Mouse (Mus musculus) forebrain, embryonic 10.5 days (tissue): ENCODE data around the gene Fmo3. TPM values are rescaled to one million over a fixed set of nuclear protein-coding genes. Genes with fewer than 3 reads are reported as not detected.

Source experiments
- DNase-seq: peaks from one replicate; pipeline ENCODE4 v3.0.0-alpha.2; 2017; ENCODE audit warnings: low spot score; ENCODE audit errors: extremely low spot score
- H3K27ac ChIP-seq: fragments of 300-500 bp; sonication (generic); 2 replicates; pipeline ENCODE4 v1.5.1; 2016; ENCODE audit warnings: mild to moderate bottlenecking
- H3K27me3 ChIP-seq: fragments of 300-500 bp; sonication (generic); 2 replicates; pipeline ENCODE4 v1.6.1; 2016; ENCODE audit warnings: mild to moderate bottlenecking; ENCODE audit not compliant: poor library complexity, severe bottlenecking
- H3K36me3 ChIP-seq: fragments of 300-500 bp; sonication (generic); replicated peaks from 2 replicates; pipeline ENCODE4 v1.6.1; 2016; ENCODE audit warnings: mild to moderate bottlenecking, moderate library complexity
- H3K4me1 ChIP-seq: fragments of 300-500 bp; sonication (generic); 2 replicates; pipeline ENCODE4 v1.6.1; 2016
- H3K4me3 ChIP-seq: fragments of 300-500 bp; sonication (generic); 2 replicates; pipeline ENCODE4 v1.5.1; 2016; ENCODE audit warnings: mild to moderate bottlenecking, moderate library complexity
- H3K9me3 ChIP-seq: fragments of 300-500 bp; sonication (generic); 2 replicates; pipeline ENCODE4 v1.6.1; 2016; ENCODE audit warnings: mild to moderate bottlenecking, moderate library complexity
- WGBS: fragments of 180-500 bp; shearing (Covaris S2); methylation state at CpG from one replicate; pipeline ENCODE4 v1.1.7; 2016; 5-methylcytosine and 5-hydroxymethylcytosine counted together
- polyA plus RNA-seq: library from polyadenylated mRNA; unstranded; fragments of >200 nt; fragmentation: Nextera tagmentation; extraction: Ambion mirVana; gene quantifications from 2 replicates; pipeline ENCODE4 v1.2.1, GENCODE M21; 2016

Gene Fmo3
- not detected in 2 replicates for polyA plus RNA-seq

- no peaks in the 10 kb centered on the region for H3K36me3 ChIP-seq
- no peaks in the 10 kb centered on the region for H3K4me1 ChIP-seq
- DNase-seq, result no peak
- WGBS, result 80% methylated on average over 1 of the region's 1 CpGs
- H3K9me3 ChIP-seq, result no peaks in the 10 kb centered on the region
- no peak within 1 kb of the TSS for H3K27ac ChIP-seq
- no peaks in the 10 kb centered on the region for H3K27me3 ChIP-seq
- no peak within 1 kb of the TSS for H3K4me3 ChIP-seq
Observed at GRCm38 (mm10) chr1:162984428-162984827, at the start of gene Fmo3. TSS of gene Fmo3 (minus strand) at chr1:162984528.

GRCm38 (mm10) chr1:163023075-163023474 is 38.7 kb upstream of the Fmo3 start:
- H3K4me3 ChIP-seq, result no peak overlapping the region
- H3K4me1 ChIP-seq, result no peaks in the 10 kb centered on the region
- no peaks in the 10 kb centered on the region for H3K9me3 ChIP-seq
- H3K27ac ChIP-seq, result no peak overlapping the region
- H3K36me3 ChIP-seq, result no peaks in the 10 kb centered on the region
- no peaks in the 10 kb centered on the region for H3K27me3 ChIP-seq
- DNase-seq, result no peak

GRCm38 (mm10) chr1:163009220-163009619 is 24.9 kb upstream of the Fmo3 start:
- WGBS, result 79% methylated on average over 3 of the region's 3 CpGs
- DNase-seq, result no peak

GRCm38 (mm10) chr1:163003496-163003895 is 19.2 kb upstream of the Fmo3 start:
- WGBS, result 93% methylated on average over 2 of the region's 2 CpGs
- DNase-seq, result no peak
- Histone ChIP-seq H3K27ac (no peak overlapping the region), H3K36me3 (no peaks in the 10 kb centered on the region), H3K27me3 (no peaks in the 10 kb centered on the region), H3K4me3 (no peak overlapping the region), H3K9me3 (no peaks in the 10 kb centered on the region; the same call in 1 of the 2 replicates), H3K4me1 (no peaks in the 10 kb centered on the region)

More at GRCm38 (mm10) chr1:163009220-163009619, 24.9 kb upstream of the Fmo3 start:
- Histone ChIP-seq H3K27ac (no peak overlapping the region), H3K27me3 (no peaks in the 10 kb centered on the region), H3K4me1 (no peaks in the 10 kb centered on the region), H3K4me3 (no peak overlapping the region), H3K9me3 (no peaks in the 10 kb centered on the region), H3K36me3 (no peaks in the 10 kb centered on the region)

- WGBS, result 83% methylated on average over 4 of the region's 4 CpGs
- Histone ChIP-seq H3K4me3 (no peak overlapping the region), H3K9me3 (no peaks in the 10 kb centered on the region; the same call in 1 of the 2 replicates), H3K36me3 (no peaks in the 10 kb centered on the region), H3K4me1 (no peaks in the 10 kb centered on the region), H3K27ac (no peak overlapping the region), H3K27me3 (no peaks in the 10 kb centered on the region)
- no peak for DNase-seq
Observed at GRCm38 (mm10) chr1:163001271-163001829, 17.0 kb upstream of the Fmo3 start.

GRCm38 (mm10) chr1:162987546-162987945 is 3.2 kb upstream of the Fmo3 start:
- DNase-seq, result no peak
- no peaks in the 10 kb centered on the region for H3K9me3 ChIP-seq
- no peaks in the 10 kb centered on the region for H3K4me1 ChIP-seq
- H3K36me3 ChIP-seq, result no peaks in the 10 kb centered on the region
- H3K4me3 ChIP-seq, result no peak overlapping the region
- WGBS, result 91% methylated on average over 3 of the region's 3 CpGs
- H3K27me3 ChIP-seq, result no peaks in the 10 kb centered on the region
- H3K27ac ChIP-seq, result no peak overlapping the region

GRCm38 (mm10) chr1:162986777-162987176 is 2.4 kb upstream of the Fmo3 start:
- H3K27me3 ChIP-seq, result no peaks in the 10 kb centered on the region
- H3K27ac ChIP-seq, result no peak overlapping the region
- no peaks in the 10 kb centered on the region for H3K9me3 ChIP-seq
- 88% methylated on average over 1 of the region's 1 CpGs for WGBS
- H3K36me3 ChIP-seq, result no peaks in the 10 kb centered on the region
- H3K4me3 ChIP-seq, result no peak overlapping the region
- no peak for DNase-seq
- H3K4me1 ChIP-seq, result no peaks in the 10 kb centered on the region

- DNase-seq, result no peak
- WGBS, result 90% methylated on average over 2 of the region's 2 CpGs
- Histone ChIP-seq H3K9me3 (no peaks in the 10 kb centered on the region), H3K27ac (no peak overlapping the region), H3K36me3 (no peaks in the 10 kb centered on the region), H3K27me3 (no peaks in the 10 kb centered on the region), H3K4me1 (no peaks in the 10 kb centered on the region), H3K4me3 (no peak overlapping the region)
Observed at GRCm38 (mm10) chr1:162986121-162986748, 1.9 kb upstream of the Fmo3 start.

GRCm38 (mm10) chr1:162963556-162963955 is 20.8 kb downstream of the Fmo3 start:
- Histone ChIP-seq H3K36me3 (no peaks in the 10 kb centered on the region), H3K4me1 (no peaks in the 10 kb centered on the region), H3K4me3 (no peak overlapping the region), H3K27ac (no peak overlapping the region), H3K9me3 (no peaks in the 10 kb centered on the region), H3K27me3 (no peaks in the 10 kb centered on the region)
- no peak for DNase-seq
- 79% methylated on average over 2 of the region's 2 CpGs for WGBS

GRCm38 (mm10) chr1:162957422-162957821 is 26.9 kb downstream of the Fmo3 start:
- H3K4me1 ChIP-seq, result no peaks in the 10 kb centered on the region; the same call in 1 of the 2 replicates
- no peaks in the 10 kb centered on the region for H3K27me3 ChIP-seq
- no peak overlapping the region for H3K4me3 ChIP-seq
- H3K27ac ChIP-seq, result no peak overlapping the region
- H3K9me3 ChIP-seq, result no peaks in the 10 kb centered on the region
- no peak for DNase-seq
- WGBS, result 85% methylated on average over 1 of the region's 1 CpGs
- no peaks in the 10 kb centered on the region for H3K36me3 ChIP-seq

- Histone ChIP-seq H3K4me3 (no peak overlapping the region), H3K36me3 (no peaks in the 10 kb centered on the region), H3K27me3 (no peaks in the 10 kb centered on the region), H3K27ac (no peak overlapping the region), H3K9me3 (no peaks in the 10 kb centered on the region), H3K4me1 (no peaks in the 10 kb centered on the region; the same call in 1 of the 2 replicates)
- 58% methylated on average over 2 of the region's 2 CpGs for WGBS
- no peak for DNase-seq
Observed at GRCm38 (mm10) chr1:162953079-162953478, 31.2 kb downstream of the Fmo3 start.

- no peak for DNase-seq
- no peaks in the 10 kb centered on the region for H3K36me3 ChIP-seq
- no peaks in the 10 kb centered on the region for H3K9me3 ChIP-seq
- H3K27me3 ChIP-seq, result no peaks in the 10 kb centered on the region
- no peak overlapping the region for H3K27ac ChIP-seq
- 88% methylated on average over 1 of the region's 1 CpGs for WGBS
- H3K4me3 ChIP-seq, result no peak overlapping the region
- H3K4me1 ChIP-seq, result no peaks in the 10 kb centered on the region; the same call in 1 of the 2 replicates
Observed at GRCm38 (mm10) chr1:162949763-162950162, 34.6 kb downstream of the Fmo3 start.

GRCm38 (mm10) chr1:162947934-162948333 is 36.4 kb downstream of the Fmo3 start:
- no peak overlapping the region for H3K27ac ChIP-seq
- H3K4me1 ChIP-seq, result no peaks in the 10 kb centered on the region; the same call in 1 of the 2 replicates
- 88% methylated on average over 6 of the region's 6 CpGs for WGBS
- H3K27me3 ChIP-seq, result no peaks in the 10 kb centered on the region
- no peak overlapping the region for H3K4me3 ChIP-seq
- no peaks in the 10 kb centered on the region for H3K9me3 ChIP-seq
- DNase-seq, result no peak
- H3K36me3 ChIP-seq, result no peaks in the 10 kb centered on the region
